Mouse (Mus musculus): Measurements from ENCODE around the gene Lrmda. TPM values are rescaled to one million over a fixed set of nuclear protein-coding genes. Genes with fewer than 3 reads are reported as not detected.

Gene Lrmda
- total and polyA plus RNA-seq, 3 experiments = 5.1 to 5.9 TPM; not detected in 1

GRCm38 (mm10) chr14:22860631-22861030 is 841.1 kb downstream of the Lrmda start:
- Histone ChIP-seq H3K27me3 (ENCODE audit: control insufficient read depth in 1 of 2, insufficient read depth in 2 of 2, low read length in 2 of 2) (no peaks in the 10 kb centered on the region), H3K27ac (ENCODE audit: control insufficient read depth, low read depth, low read length) (no peak overlapping the region), H3K79me2 (ENCODE audit: control insufficient read depth, insufficient read depth, low read length, poor library complexity) (no peaks in the 10 kb centered on the region), H3K4me1 (ENCODE audit: control insufficient read depth in 1 of 2, insufficient read depth in 2 of 2, low read length in 2 of 2) (no peaks in the 10 kb centered on the region), H3K9me3 (replicated peaks; ENCODE audit: insufficient read depth, low read length) (no peaks in the 10 kb centered on the region), H3K36me3 (ENCODE audit: control insufficient read depth in 1 of 2, insufficient read depth in 2 of 2, low read length in 2 of 2) (no peaks in the 10 kb centered on the region), H3K9ac (ENCODE audit: control insufficient read depth, low read depth, low read length, poor library complexity, severe bottlenecking) (no peak overlapping the region), H3K4me3 (ENCODE audit: control insufficient read depth in 1 of 2, insufficient read depth in 1 of 2, low read depth in 2 of 2, low read length in 2 of 2) (no peak overlapping the region)
- TF ChIP-seq MEF2A (IDR thresholded peaks at IDR 0.05; ENCODE audit: extremely low read depth, insufficient replicate concordance, low read depth, low read length, poor library complexity, severe bottlenecking) (no peak), GABPA (IDR thresholded peaks at IDR 0.05; ENCODE audit: low read depth, low read length) (no peak), JUND (IDR thresholded peaks at IDR 0.05; ENCODE audit: low read depth, low read length) (no peak), POLR2AphosphoS2 (IDR thresholded peaks at IDR 0.05; ENCODE audit: low read length) (no peak), NELFE (IDR thresholded peaks at IDR 0.05; ENCODE audit: low read depth, low read length) (no peak), CHD2 (IDR thresholded peaks at IDR 0.05; ENCODE audit: low read length) (no peak), ZKSCAN1 (IDR thresholded peaks at IDR 0.05; ENCODE audit: low read depth, low read length) (no peak), BHLHE40 (IDR thresholded peaks at IDR 0.05; ENCODE audit: borderline replicate concordance, low read depth, low read length) (no peak), USF1 (IDR thresholded peaks at IDR 0.05; ENCODE audit: low read depth, low read length) (no peak), E2F4 (IDR thresholded peaks at IDR 0.05; ENCODE audit: borderline replicate concordance, low read depth, low read length) (no peak), MXI1 (IDR thresholded peaks at IDR 0.05; ENCODE audit: low read depth, low read length) (no peak), TBP (IDR thresholded peaks at IDR 0.05; ENCODE audit: low read depth, low read length) (no peak), SIN3A (IDR thresholded peaks at IDR 0.05; ENCODE audit: low read length) (no peak)
- DNase-seq (ENCODE audit: low read depth, low spot score) = no peak

DNA sequence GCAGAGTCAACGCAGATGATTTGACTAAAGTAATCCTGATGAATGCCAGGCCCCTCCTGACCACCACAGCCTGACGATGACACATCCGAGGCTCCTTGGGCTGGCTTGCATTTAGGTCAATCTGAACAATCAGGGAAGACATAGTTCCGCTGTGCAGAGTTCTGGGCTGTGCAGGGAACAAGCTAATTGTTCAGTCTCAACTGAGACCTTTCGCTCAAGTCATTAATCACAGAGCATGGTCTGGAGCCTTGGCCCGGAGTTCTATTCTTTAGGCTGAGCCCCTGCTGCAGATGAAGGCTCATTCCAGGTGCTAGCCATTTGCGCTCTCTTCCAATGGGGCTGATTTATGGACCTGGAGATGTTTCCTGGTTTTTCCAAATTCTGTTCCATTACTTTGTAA is 844.6 kb downstream of the Lrmda start:
- DNase-seq (ENCODE audit: low read depth, low spot score) = no peak
- Histone ChIP-seq H3K9me3 (replicated peaks; ENCODE audit: insufficient read depth, low read length) (no peaks in the 10 kb centered on the region), H3K4me3 (ENCODE audit: control insufficient read depth in 1 of 2, insufficient read depth in 1 of 2, low read depth in 2 of 2, low read length in 2 of 2) (no peak overlapping the region), H3K27me3 (ENCODE audit: control insufficient read depth in 1 of 2, insufficient read depth in 2 of 2, low read length in 2 of 2) (no peaks in the 10 kb centered on the region), H3K9ac (ENCODE audit: control insufficient read depth, low read depth, low read length, poor library complexity, severe bottlenecking) (no peak overlapping the region), H3K36me3 (ENCODE audit: control insufficient read depth in 1 of 2, insufficient read depth in 2 of 2, low read length in 2 of 2) (no peaks in the 10 kb centered on the region), H3K27ac (ENCODE audit: control insufficient read depth, low read depth, low read length) (no peak overlapping the region), H3K79me2 (ENCODE audit: control insufficient read depth, insufficient read depth, low read length, poor library complexity) (no peaks in the 10 kb centered on the region), H3K4me1 (ENCODE audit: control insufficient read depth in 1 of 2, insufficient read depth in 2 of 2, low read length in 2 of 2) (no peaks in the 10 kb centered on the region)
- TF ChIP-seq MAX (IDR thresholded peaks at IDR 0.05; ENCODE audit: low read length) (no peak), GATA1 (IDR thresholded peaks at IDR 0.05; ENCODE audit: low read depth, low read length) (no peak), RAD21 (IDR thresholded peaks at IDR 0.05; ENCODE audit: low read depth, low read length) (no peak), JUND (IDR thresholded peaks at IDR 0.05; ENCODE audit: low read depth, low read length) (no peak), EP300 (IDR thresholded peaks at IDR 0.05; ENCODE audit: low read depth in 1 of 2, low read length in 2 of 2) (no peak), MXI1 (IDR thresholded peaks at IDR 0.05; ENCODE audit: low read depth, low read length) (no peak), CHD2 (IDR thresholded peaks at IDR 0.05; ENCODE audit: low read length) (no peak), HCFC1 (IDR thresholded peaks at IDR 0.05; ENCODE audit: low read depth, low read length) (no peak), ZKSCAN1 (IDR thresholded peaks at IDR 0.05; ENCODE audit: low read depth, low read length) (no peak), ZC3H11A (IDR thresholded peaks at IDR 0.05; ENCODE audit: low read depth, low read length) (no peak), BHLHE40 (IDR thresholded peaks at IDR 0.05; ENCODE audit: borderline replicate concordance, low read depth, low read length) (no peak), CHD1 (IDR thresholded peaks at IDR 0.05; ENCODE audit: low read depth, low read length) (no peak), ELF1 (IDR thresholded peaks at IDR 0.05; ENCODE audit: low read depth, low read length) (no peak)
